Mouse (Mus musculus) hindlimb bud, embryonic 11.5 days (tissue): ENCODE measurements around the gene F830045P16Rik.
"Not testable (repeated sequence)": the region's sequence is repeated elsewhere in the genome, so short reads cannot be mapped to it uniquely, and the experiment has no call there.

ENCODE experiments used
- DNase-seq: peaks from one replicate; pipeline ENCODE4 v3.0.0-alpha.2; 2012; ENCODE audit warnings: low read depth, low spot score; ENCODE audit errors: extremely low spot score

Gene F830045P16Rik

DNA sequence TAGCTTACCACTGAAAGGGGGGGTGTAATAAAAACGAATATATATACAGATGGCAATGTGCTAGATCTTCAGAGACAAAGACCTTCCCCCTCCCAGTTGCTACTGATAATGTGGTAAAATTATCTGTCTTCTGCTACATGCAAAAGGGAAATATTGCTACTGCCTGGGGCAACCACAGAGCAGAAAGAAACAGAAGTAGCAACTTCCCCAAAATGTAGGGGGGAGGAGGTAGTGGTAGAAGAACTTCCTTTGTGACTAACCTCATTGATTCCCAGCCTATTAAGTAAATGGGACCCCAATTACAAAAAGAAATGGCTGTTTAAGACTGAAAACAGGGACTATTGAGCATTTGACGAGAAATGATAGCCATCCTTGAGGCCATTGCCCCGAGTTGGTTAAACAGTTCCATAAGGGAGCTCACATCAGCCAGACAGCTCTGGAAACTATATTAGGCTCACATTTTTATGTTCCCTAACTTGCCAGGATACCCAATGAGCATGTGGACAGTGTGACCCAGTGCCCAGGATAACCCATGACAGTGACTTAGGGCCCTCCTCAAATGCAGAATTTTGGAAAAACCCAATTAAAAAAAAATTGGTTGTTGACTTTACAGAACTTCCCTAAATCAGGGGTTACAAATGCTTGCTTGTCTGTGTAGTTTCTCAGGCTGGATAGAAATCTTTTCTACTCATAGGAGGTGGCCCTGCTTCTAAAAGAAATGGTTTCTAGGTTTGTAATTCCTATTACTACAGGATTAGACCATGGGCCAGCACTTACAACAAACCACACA, 46.7 kb downstream of the F830045P16Rik start:
- no peak for DNase-seq

- no peak for DNase-seq
Observed at GRCm38 (mm10) chr2:129483150-129483549, 53.3 kb downstream of the F830045P16Rik start.

DNA sequence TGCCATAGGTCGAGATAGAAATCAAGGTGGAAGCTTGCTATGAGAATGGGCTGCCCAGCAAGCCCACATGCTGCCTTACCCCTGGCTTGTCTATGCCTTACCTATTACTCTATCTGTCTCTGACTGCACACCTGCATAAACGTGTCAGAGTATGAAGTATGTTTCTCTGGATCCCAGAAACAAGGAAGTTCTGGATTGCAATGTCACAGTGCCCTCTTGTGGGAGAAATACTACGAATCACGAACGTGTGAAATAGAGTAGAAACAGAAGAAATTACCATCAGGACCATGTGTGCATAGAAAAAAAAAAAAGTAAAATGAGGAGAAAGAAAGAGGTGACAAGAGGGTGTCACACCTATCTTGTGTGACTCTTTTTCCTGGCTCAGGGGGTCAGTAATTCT, 64.5 kb downstream of the F830045P16Rik start:
- DNase-seq = peak; percentile 16

DNA sequence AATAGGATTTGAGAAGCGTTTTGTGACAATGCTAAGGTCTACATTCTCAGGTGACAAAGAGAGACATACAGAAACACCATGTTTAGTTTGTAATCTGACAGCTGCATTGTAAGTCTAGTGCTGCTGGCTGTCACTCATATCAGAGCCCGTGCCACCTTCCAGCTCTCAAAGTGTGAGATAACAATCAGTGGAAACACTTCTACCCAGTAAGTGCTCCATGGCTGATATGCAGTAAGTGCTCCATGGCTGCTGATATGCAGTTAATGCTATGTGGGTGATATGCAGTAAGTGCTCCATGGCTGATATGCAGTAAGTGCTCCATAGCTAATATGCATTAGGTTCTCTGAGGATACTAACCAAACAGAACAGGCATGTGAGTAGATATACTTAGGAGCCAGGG, 65.6 kb downstream of the F830045P16Rik start:
- DNase-seq = no peak

- DNase-seq = not testable (repeated sequence)
Observed at GRCm38 (mm10) chr2:129438772-129439171, 97.6 kb downstream of the F830045P16Rik start.

DNA sequence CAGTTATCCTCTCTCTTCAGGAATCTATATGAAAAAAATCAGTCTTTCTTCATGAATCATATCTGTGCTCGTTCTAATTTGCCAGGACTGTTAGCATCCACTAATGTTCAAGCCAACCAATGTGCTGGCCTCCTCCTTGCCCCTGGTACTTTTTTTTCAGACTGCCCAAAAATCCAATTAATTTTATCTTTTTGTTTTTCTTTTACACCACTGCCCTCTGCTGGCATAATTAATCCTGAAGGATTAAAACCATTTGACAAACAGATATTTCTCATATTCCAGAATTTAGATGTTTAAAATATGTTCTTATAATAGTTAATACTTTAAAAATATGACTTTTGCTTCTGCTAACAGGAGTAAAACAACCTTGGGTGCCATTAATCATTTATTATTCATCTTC, 101.2 kb downstream of the F830045P16Rik start:
- DNase-seq = no peak

GRCm38 (mm10) chr2:129423741-129424140, 112.7 kb downstream of the F830045P16Rik start:
- no peak for DNase-seq

DNA sequence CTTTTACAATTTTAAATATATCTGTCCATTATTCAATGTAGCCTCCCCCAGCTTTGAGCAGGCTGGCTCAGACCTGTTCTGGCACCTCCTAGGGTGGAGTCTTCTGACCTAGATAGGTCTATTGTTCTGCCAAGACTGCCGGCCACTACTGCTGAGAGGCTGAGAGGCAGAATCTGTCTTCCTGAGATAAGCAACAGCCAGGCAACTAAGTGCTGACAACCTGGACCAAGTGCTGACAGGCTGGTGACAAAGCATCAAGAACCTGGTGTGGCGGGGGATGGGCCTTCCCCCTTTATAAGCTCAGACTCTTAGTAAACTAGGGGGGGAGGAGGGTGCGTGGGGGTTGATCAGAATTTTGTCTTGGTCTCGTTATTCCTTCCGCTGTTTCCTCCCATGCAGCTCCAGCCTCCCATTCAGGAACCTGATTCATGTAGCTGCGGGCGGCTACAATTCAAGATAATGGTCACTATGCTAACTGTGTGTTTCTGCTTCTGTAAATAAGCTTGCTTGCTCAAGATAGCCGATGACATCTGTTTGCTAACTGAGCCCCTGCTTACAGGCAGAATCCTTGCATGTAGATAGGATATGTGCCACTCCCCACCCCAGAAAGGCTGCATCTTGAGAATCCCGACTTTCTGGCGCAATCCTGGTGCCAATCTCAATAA, 115.4 kb downstream of the F830045P16Rik start:
- no peak for DNase-seq

DNA sequence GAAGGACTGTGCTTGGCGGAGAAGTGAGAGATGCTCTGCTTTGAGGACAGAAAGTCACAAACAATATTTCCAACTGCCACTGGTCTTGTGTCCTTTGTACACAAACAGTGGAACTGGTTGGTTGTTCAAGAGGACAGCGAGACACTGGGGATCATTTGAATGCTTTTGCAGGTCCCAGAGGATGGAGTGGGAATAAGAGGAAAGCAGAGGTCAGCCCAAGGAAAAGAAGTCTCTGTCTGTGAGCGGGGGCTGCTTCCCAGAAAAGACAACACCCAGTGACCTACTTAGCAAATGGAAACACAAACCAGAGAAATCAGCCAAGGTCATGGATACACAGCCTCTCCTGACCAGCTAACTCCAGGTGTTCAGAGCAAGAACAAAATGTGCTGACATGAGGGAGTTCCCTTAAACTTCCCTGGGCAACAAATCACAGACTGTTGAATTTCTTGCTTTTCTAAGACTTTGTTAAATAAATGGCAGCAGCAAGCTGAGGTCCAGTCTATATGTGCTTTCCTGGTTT, 117.0 kb downstream of the F830045P16Rik start:
- no peak for DNase-seq

DNA sequence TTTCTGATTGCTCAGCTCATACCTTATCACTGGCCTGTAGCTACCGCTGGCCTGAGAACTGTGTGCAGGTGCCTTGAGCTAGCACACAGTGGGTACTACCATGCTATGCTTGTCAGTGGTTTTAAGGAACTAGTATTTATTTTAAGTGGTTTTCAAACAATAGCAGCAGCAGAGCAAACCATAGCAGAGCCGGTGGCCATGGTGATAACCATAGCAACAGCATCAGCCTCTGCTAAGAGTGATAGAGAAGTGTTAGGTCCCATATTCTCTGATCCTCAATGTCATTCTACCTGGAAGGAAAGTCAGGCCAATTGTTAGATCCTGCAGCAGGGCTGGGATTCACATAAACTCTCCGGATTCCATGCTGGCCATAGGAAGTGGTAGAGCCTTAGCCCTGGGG, 121.8 kb downstream of the F830045P16Rik start:
- DNase-seq = no peak

GRCm38 (mm10) chr2:129413488-129413887, 122.9 kb downstream of the F830045P16Rik start:
- no peak for DNase-seq

- no peak for DNase-seq
Observed at GRCm38 (mm10) chr2:129411651-129412050, 124.8 kb downstream of the F830045P16Rik start.

- DNase-seq = no peak
Observed at GRCm38 (mm10) chr2:129410344-129410743, 126.1 kb downstream of the F830045P16Rik start.

- peak; percentile 33 for DNase-seq
Observed at GRCm38 (mm10) chr2:129408476-129408875, 127.9 kb downstream of the F830045P16Rik start.
